Mouse (Mus musculus): ENCODE data around the gene A730015C16Rik. TPM values are rescaled to one million over a fixed set of nuclear protein-coding genes. Genes with fewer than 3 reads are reported as not detected.

Gene A730015C16Rik
- total RNA-seq, 2 experiments from 2014 or later = 0.36 TPM; not detected in 1

DNA sequence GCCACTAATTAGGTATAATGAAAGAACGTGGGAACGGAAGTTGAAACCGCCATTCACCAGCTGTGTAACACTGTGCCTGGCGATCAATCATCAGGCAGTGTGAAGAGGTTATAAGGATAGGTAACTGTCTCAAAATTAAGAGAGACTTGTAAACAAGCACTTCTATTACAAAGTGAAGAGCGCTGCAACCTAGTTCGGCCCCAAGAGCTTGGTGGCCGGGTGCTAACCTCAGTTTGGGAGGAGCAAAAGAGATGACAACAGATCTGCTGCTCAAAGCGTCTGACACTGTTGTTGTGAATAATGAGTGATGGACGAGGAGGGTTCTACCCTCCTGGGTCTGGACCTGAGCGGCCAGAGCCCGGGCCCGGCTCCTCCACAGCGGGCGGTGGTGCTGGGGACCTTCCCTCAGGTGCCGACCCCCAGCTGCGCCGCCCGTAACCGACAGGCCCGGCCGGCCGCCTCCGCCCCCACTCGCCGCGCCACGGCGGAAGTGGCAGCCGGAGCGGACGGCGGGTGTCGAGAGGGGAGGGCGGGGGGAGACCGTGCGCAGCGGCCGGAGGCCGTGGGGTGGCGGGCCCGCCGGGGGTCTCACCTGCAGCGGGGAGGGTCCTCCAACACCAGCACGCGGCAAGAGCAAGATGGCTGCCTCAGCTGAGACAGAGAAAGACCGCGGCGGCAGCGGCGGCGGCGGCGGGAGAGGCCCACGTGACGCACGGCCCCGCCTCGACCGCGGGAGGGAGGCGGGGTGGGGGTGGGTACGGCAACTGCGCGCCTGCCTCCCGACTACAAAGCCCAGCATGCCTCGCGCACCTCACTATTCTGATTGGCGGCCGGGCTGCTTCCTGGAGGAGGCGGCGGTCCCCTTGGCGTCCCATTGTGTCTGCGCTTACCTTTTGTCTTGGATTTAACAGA, 15.2 kb downstream of the A730015C16Rik start, which contains the start of gene Btf3l4:
Gene Btf3l4, minus strand, starts transcription at position 699 of the 912 bp plus-strand sequence.
- peak; percentile 81 to 89 for DNase-seq (ENCODE audit: low spot score in 2 of 2)

- DNase-seq (ENCODE audit: low spot score in 2 of 2) = no peak
Measured at GRCm38 (mm10) chr4:108830698-108831097, 17.7 kb downstream of the A730015C16Rik start.

GRCm38 (mm10) chr4:108826643-108827042, 21.8 kb downstream of the A730015C16Rik start:
- no peak for DNase-seq (ENCODE audit: low spot score in 2 of 2)

DNA sequence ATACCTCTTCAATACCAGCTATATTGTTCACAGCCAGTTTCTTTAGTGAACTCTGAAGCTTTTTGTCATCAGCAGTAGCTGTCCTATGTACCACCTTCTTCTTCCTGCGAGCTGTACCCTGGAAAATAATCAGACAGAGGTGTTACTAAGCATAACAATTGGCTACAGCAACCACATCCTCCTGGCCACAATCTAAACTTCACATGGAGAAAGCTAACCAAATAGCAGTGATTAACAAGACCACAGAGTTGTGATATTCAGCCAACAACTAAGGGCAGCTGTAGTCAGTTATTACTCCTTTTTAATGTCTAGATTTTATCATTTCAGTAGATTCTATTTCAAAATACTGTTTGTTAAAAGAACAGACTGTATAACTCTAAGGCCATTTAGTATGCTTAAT, 22.3 kb downstream of the A730015C16Rik start:
- DNase-seq (ENCODE audit: low spot score in 2 of 2) = no peak

- no peak for DNase-seq (ENCODE audit: low spot score in 2 of 2)
Measured at GRCm38 (mm10) chr4:108825677-108826076, 22.7 kb downstream of the A730015C16Rik start.

DNA sequence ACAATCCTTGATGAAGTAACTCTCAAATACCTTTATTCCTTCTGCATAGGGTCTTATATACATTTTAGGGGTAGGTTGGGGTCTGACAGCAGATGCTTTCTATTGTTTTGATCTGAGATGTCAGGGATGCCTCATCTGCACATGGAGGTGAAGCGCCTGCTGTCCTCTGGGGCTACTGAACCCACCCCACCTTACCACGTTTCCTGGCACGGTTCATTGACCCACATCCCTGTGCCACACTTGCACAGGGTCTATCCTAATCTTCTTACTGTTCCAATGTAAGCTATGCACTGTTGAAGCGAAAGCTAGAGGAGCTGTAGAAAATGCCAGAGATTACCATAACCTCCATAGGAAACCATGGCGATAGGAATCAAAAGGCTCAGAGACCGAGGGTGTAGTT, 36.9 kb downstream of the A730015C16Rik start:
- no peak for DNase-seq (ENCODE audit: low spot score in 2 of 2)

GRCm38 (mm10) chr4:108811142-108811541, 37.3 kb downstream of the A730015C16Rik start:
- no peak for DNase-seq (ENCODE audit: low spot score in 2 of 2)

DNA sequence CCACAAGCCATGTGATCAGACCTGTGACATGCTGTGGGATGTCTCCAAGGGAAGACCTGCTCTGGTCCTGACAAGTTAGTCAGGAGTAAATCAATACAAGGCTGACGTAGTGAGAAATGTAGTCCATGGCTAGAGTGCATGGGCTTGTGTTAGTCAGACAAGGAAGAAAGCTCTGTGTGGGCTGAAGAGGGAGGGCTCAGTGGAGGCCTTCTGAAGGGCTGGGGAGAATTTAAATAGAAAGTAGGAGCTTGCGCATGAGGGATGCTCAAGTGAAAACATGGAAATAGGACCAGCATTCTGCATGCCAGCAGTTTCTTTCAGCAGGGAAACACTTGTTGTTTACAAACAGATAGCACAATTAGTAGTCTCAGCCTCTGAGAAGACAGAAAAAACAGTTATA, 44.9 kb downstream of the A730015C16Rik start:
- no peak for DNase-seq (ENCODE audit: low spot score in 2 of 2)

DNA sequence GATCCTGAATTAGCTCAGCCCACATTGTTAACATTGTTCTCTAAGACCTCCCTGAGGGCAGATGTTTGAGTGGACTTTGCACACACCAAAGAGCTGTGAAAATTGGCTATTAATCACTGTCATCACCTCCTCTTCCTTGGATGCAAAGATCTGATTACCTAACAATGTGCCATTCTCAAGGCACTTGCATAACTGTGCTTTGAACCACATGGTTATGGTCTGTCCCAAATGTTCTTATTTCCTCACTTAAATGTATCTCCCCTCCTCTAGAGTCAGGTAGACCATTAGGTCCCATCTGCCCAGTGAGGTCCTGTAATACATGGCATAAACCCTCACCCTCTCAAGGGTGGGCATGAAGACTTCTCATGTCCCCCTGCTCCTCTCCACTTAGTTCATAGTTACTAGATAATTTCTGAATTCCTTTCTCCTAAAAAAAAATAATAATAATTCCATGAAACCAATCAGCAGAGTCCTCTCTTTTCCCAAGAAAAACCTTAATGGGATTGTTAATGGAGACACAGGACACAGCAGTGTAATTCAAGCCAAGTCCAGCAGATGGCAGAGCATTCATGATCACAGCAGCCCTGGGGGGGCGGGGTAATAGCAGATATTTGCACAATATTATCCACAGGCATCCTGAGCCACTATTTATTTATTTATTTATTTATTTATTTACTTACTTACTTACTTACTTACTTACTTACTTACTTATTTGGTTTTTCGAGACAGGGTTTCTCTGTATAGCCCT, 50.2 kb downstream of the A730015C16Rik start:
- peak; percentile 81 for DNase-seq (ENCODE audit: low spot score in 2 of 2)

Other genes with a start within 250 kb of the A730015C16Rik start
- gene Cc2d1b, start 228.7 kb downstream of the A730015C16Rik start, total RNA-seq (2021) = 10 to 100 TPM; 29.4 to 40.1 TPM
- 1 to 10 TPM; 1.0 TPM for gene 3110021N24Rik, start 129.0 kb downstream of the A730015C16Rik start, total RNA-seq (2021)
- gene Zfyve9, start 67.8 kb downstream of the A730015C16Rik start, total RNA-seq (2021) = 10 to 100 TPM; 45.4 to 45.6 TPM
- gene Btf3l4, start 15.0 kb downstream of the A730015C16Rik start, total RNA-seq (2021) = 100 to 1,000 TPM in 1 of 2 experiments, 10 to 100 TPM in 1; 94.1 to 117 TPM
- gene Txndc12, start 14.0 kb downstream of the A730015C16Rik start, total RNA-seq (2021) = 10 to 100 TPM; 45.2 to 45.9 TPM
- gene Kti12, start 834 bp downstream of the A730015C16Rik start, total RNA-seq (2021) = 10 to 100 TPM; 17.8 to 20.6 TPM
- gene Rab3b, start 30.4 kb upstream of the A730015C16Rik start, total RNA-seq (2021) = 10 to 100 TPM; 85.5 to 89.5 TPM
- 100 to 1,000 TPM; 137 to 141 TPM for gene Nrd1, start 152.0 kb upstream of the A730015C16Rik start, total RNA-seq (2021)